Mouse (Mus musculus) hindbrain, embryonic 14.5 days (tissue): ENCODE measurements around the gene Nsa2. TPM values are rescaled to one million over a fixed set of nuclear protein-coding genes. Genes with fewer than 3 reads are reported as not detected.

Experiments used
- ATAC-seq: fragments of 200-750 bp; cut with Nextera tagmentation; 2 replicates; pipeline ENCODE4 v1.8.0; 2017; ENCODE audit warnings: moderate number of reproducible peaks, mild to moderate bottlenecking, moderate TSS enrichment, moderate library complexity; ENCODE audit not compliant: low FRiP score
- DNase-seq: peaks from one replicate; pipeline ENCODE4 v3.0.0-alpha.2; 2015; ENCODE audit warnings: low spot score
- H3K27ac ChIP-seq: fragments of 300-500 bp; sonication (generic); 2 replicates; pipeline ENCODE4 v1.5.1; 2014; ENCODE audit warnings: mild to moderate bottlenecking, moderate library complexity
- H3K27me3 ChIP-seq: fragments of 300-500 bp; sonication (generic); 2 replicates; pipeline ENCODE4 v1.6.1; 2014; ENCODE audit warnings: mild to moderate bottlenecking, low read length, mixed read lengths; ENCODE audit not compliant: control insufficient read depth, insufficient read depth
- H3K36me3 ChIP-seq: fragments of 300-500 bp; sonication (generic); replicated peaks from 2 replicates; pipeline ENCODE4 v1.6.1; 2014; ENCODE audit not compliant: control insufficient read depth, insufficient read depth
- H3K4me1 ChIP-seq: fragments of 300-500 bp; sonication (generic); replicated peaks from 2 replicates; pipeline ENCODE4 v1.6.1; 2014; ENCODE audit warnings: antibody characterized with exemption, low read length, mixed read lengths; ENCODE audit not compliant: control insufficient read depth, insufficient read depth
- H3K4me2 ChIP-seq: fragments of 300-500 bp; sonication (generic); replicated peaks from 2 replicates; pipeline ENCODE4 v1.6.1; 2014; ENCODE audit warnings: mild to moderate bottlenecking, moderate library complexity
- H3K4me3 ChIP-seq: fragments of 300-500 bp; sonication (generic); replicated peaks from 2 replicates; pipeline ENCODE4 v1.5.1; 2014; ENCODE audit warnings: mild to moderate bottlenecking, low read length
- H3K9ac ChIP-seq: fragments of 300-500 bp; sonication (generic); 2 replicates; pipeline ENCODE4 v1.6.1; 2014
- H3K9me3 ChIP-seq: fragments of 300-500 bp; sonication (generic); 2 replicates; pipeline ENCODE4 v1.6.1; 2016; ENCODE audit warnings: low read length; ENCODE audit not compliant: control insufficient read depth
- WGBS: fragments of 180-500 bp; shearing (Covaris S2); extraction: QIAGEN DNeasy Blood & Tissue Kit; methylation state at CpG from one replicate; pipeline ENCODE4 v1.1.7; 2014; 5-methylcytosine and 5-hydroxymethylcytosine counted together
- polyA plus RNA-seq: library from polyadenylated mRNA; unstranded; fragments of >200 nt; fragmentation: Nextera tagmentation; extraction: Ambion mirVana; gene quantifications from 2 replicates; pipeline ENCODE4 v1.2.1, GENCODE M21; 2014

Nsa2 gene
- polyA plus RNA-seq, 1 experiment from 2014 or later: 44.4 TPM

DNA sequence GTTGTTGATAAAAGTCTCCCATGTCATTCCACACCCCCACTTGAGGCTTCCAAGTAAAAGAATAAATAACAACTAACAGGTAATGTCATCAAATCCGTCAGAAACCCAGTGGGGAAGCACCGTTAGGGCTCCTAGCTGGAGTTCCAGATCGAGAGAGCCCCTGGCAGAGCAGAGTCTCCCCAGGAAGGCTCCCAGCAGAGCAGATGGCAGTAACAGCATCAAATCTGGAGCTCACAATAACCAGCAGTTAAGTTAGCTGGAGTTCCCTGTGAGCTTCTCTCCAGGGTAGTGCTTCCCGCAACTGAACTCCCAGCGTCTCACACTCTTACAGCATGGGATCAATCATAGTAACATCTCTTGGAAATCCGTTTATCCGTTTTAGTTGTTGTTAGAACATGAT lies 32.7 kb downstream of the Nsa2 start:
- no peak overlapping the region for H3K4me2 ChIP-seq
- H3K27me3 ChIP-seq: no peaks in the 10 kb centered on the region
- no peak overlapping the region for H3K9ac ChIP-seq
- DNase-seq: no peak
- 66% methylated on average over 7 of the region's 7 CpGs for WGBS
- no peak overlapping the region for H3K4me3 ChIP-seq
- H3K4me1 ChIP-seq: no peaks in the 10 kb centered on the region
- peaks cover 14% of the 10 kb centered on the region for H3K36me3 ChIP-seq
- ATAC-seq: no peak
- no peak overlapping the region for H3K27ac ChIP-seq
- no peaks in the 10 kb centered on the region for H3K9me3 ChIP-seq

DNA sequence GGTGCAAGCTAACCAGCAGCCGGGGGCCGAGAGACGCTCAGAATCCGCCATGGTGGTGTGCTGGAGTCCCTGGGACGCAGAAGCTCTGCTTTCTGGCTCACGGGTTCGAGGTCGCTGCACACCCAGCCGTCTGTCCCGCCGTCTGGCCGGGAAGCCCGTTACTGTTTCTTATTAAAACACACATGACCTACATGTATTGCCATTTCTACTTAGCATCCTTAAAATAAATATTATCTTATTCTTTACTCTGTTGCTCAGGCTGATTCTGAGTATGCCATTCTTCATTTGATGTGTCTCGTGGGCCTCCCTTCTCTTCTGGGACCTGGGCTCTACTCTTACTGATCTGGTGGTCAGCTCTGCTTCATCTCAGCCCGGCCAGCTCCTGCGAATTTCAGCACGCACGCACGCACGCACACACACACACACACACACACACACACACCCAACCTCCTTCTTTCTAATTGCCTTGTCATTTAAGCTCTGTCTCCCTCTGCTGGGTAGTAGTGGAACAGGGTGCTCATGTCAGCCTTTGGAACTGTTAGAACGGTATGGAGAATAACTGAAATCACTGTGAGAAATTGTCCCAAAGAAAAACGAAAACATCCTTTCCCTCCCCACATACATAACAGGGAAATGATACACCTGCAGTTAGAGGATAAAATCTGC lies 38.4 kb downstream of the Nsa2 start, which contains the start of gene Gm6169:
Gene Gm6169, minus strand, starts transcription at position 51 of the 666 bp plus-strand sequence.
- DNase-seq (peak; percentile 76), ATAC-seq (peak; percentile 53; the same call in 1 of the 2 replicates)
- no peak within 1 kb of the TSS for H3K4me3 ChIP-seq
- H3K4me1 ChIP-seq: no peaks in the 10 kb centered on the region
- H3K36me3 ChIP-seq: peaks cover 20% of the 10 kb centered on the region
- H3K27me3 ChIP-seq: no peaks in the 10 kb centered on the region
- WGBS: 80% methylated on average over 22 of the region's 22 CpGs
- H3K4me2 ChIP-seq: no peak within 1 kb of the TSS
- H3K9ac ChIP-seq: no peak within 1 kb of the TSS
- no peaks in the 10 kb centered on the region for H3K9me3 ChIP-seq
- no peak within 1 kb of the TSS for H3K27ac ChIP-seq

GRCm38 (mm10) chr13:97095726-97096125 lies 42.0 kb downstream of the Nsa2 start:
- Histone ChIP-seq H3K36me3 (peaks cover 26% of the 10 kb centered on the region), H3K4me1 (no peaks in the 10 kb centered on the region), H3K4me2 (no peak overlapping the region), H3K27me3 (no peaks in the 10 kb centered on the region), H3K9me3 (no peaks in the 10 kb centered on the region), H3K4me3 (no peak overlapping the region), H3K27ac (no peak overlapping the region), H3K9ac (no peak overlapping the region)
- ATAC-seq: no peak
- 89% methylated on average over 4 of the region's 4 CpGs for WGBS
- DNase-seq: no peak

DNA sequence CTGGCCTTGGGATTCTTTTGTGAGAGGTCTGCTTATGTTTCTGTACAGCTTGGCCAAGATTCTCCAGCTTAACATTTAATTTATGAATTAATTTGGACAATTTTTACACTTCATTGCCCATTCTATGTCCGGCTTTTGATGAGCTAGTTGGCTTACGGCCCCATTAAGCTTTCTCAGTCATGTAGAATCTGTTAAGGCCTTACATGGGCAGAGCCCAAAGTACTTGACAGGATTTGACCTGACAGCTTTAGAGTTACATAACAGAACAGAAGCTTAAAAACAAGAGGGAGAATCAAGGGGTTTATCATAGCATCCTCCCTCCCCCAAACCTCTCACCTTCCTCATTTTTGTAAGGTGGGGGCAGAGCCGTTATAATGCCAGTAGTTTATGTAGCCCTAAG lies 49.6 kb downstream of the Nsa2 start:
- DNase-seq (no peak), ATAC-seq (no peak)
- Histone ChIP-seq H3K9me3 (no peaks in the 10 kb centered on the region), H3K27me3 (no peaks in the 10 kb centered on the region), H3K36me3 (peaks cover 6% of the 10 kb centered on the region), H3K4me1 (no peaks in the 10 kb centered on the region), H3K4me3 (no peak overlapping the region), H3K4me2 (no peak overlapping the region), H3K9ac (no peak overlapping the region), H3K27ac (no peak overlapping the region)
- WGBS: 68% methylated on average over 3 of the region's 3 CpGs

DNA sequence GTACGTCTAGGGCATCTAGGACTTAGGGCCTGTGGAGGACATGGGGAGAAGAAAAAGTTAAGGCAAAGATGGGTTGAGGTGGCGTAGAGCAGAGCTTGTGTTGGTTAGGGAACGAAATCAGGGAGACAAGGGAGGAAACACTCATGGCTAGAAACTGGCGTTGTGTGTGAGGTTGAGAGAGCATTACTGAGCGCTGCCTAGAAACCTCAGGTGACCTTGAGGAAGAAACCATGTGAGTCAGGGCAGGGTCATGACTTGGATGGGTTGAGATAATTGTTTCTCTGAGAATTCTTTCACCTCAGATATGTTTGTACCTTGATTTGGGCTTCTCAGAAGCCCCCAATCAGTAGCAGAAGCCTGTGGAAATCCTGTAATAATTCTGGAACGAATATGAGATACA lies 50.3 kb downstream of the Nsa2 start:
- Histone ChIP-seq H3K36me3 (no peaks in the 10 kb centered on the region), H3K4me2 (no peak overlapping the region), H3K27me3 (no peaks in the 10 kb centered on the region), H3K9ac (no peak overlapping the region), H3K9me3 (no peaks in the 10 kb centered on the region), H3K4me3 (no peak overlapping the region), H3K4me1 (no peaks in the 10 kb centered on the region), H3K27ac (no peak overlapping the region)
- DNase-seq (no peak), ATAC-seq (no peak)
- 93% methylated on average over 6 of the region's 6 CpGs for WGBS

- Histone ChIP-seq H3K27me3 (no peaks in the 10 kb centered on the region), H3K36me3 (no peaks in the 10 kb centered on the region), H3K4me3 (no peak overlapping the region), H3K9ac (no peak overlapping the region), H3K9me3 (no peaks in the 10 kb centered on the region), H3K4me1 (no peaks in the 10 kb centered on the region), H3K4me2 (no peak overlapping the region), H3K27ac (no peak overlapping the region)
- DNase-seq (no peak), ATAC-seq (no peak)
- 29% methylated on average over 7 of the region's 9 CpGs for WGBS
Measured at GRCm38 (mm10) chr13:97086316-97086715, 51.4 kb downstream of the Nsa2 start.

DNA sequence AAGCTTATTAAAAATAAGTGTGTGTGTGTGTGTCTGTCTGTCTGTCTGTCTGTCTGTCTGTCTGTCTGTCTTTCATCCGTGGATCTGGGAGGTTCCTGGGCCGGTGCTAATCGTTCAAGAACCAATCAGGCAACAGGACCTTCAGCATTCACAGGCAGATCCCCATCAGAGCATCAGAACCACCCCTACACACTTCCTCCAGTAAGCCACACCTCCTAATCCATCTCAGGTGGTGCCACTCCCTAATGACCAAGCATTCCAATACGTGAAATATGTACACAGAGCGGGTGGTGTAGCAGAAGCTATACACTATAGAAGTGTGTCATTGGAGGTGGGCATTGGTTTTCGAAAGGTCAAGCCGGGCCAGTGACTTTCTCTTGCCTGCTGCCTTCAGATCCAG lies 55.3 kb downstream of the Nsa2 start:
- DNase-seq: no peak
- H3K27me3 ChIP-seq: no peaks in the 10 kb centered on the region
- no peak overlapping the region for H3K4me3 ChIP-seq
- H3K9me3 ChIP-seq: no peaks in the 10 kb centered on the region
- H3K4me1 ChIP-seq: no peaks in the 10 kb centered on the region
- H3K27ac ChIP-seq: no peak overlapping the region
- no peak for ATAC-seq
- H3K4me2 ChIP-seq: no peak overlapping the region
- H3K36me3 ChIP-seq: no peaks in the 10 kb centered on the region
- WGBS: 90% methylated on average over 7 of the region's 7 CpGs
- no peak overlapping the region for H3K9ac ChIP-seq

- Histone ChIP-seq H3K4me1 (no peaks in the 10 kb centered on the region), H3K36me3 (no peaks in the 10 kb centered on the region), H3K27me3 (no peaks in the 10 kb centered on the region), H3K4me3 (no peak overlapping the region), H3K4me2 (no peak overlapping the region), H3K9ac (no peak overlapping the region), H3K9me3 (no peaks in the 10 kb centered on the region), H3K27ac (no peak overlapping the region)
- WGBS: 90% methylated on average over 3 of the region's 3 CpGs
- DNase-seq: no peak
- no peak for ATAC-seq
Measured at GRCm38 (mm10) chr13:97080615-97081014, 57.1 kb downstream of the Nsa2 start.

DNA sequence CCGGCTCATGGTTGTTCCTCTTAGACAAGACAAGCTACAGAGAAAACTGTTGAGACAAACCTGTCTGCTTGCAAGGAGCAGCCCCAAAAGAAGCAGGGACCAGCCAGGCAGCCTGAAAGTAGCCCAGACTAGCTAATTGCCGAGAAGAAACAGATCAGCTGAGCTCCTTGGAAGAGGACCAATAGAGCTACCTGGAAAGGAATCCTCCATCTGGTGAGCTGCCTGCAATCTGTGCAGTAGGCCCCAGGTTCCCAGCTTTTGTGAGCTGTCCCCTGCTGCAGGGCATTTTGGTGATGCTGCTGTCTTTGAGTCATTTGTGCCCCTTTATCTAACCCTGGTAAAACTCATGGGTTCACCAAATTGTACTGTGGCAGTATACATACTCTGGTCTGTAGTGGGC lies 57.5 kb downstream of the Nsa2 start:
- Histone ChIP-seq H3K27me3 (no peaks in the 10 kb centered on the region), H3K4me3 (no peak overlapping the region), H3K36me3 (no peaks in the 10 kb centered on the region), H3K9ac (no peak overlapping the region), H3K4me1 (no peaks in the 10 kb centered on the region), H3K27ac (no peak overlapping the region), H3K4me2 (no peak overlapping the region), H3K9me3 (no peaks in the 10 kb centered on the region)
- 87% methylated on average over 2 of the region's 2 CpGs for WGBS
- DNase-seq (no peak), ATAC-seq (no peak)
